Mouse (Mus musculus) forebrain, embryonic 16.5 days (tissue): Measurements from ENCODE around the gene Apol7a. TPM values are rescaled to one million over a fixed set of nuclear protein-coding genes. Genes with fewer than 3 reads are reported as not detected.

Experiments
- ATAC-seq: fragments of 200-750 bp; cut with Nextera tagmentation; 2 replicates; pipeline ENCODE4 v1.8.0; 2017; ENCODE audit warnings: mild to moderate bottlenecking, moderate library complexity
- H3K27ac ChIP-seq: fragments of 300-500 bp; sonication (generic); 2 replicates; pipeline ENCODE4 v1.5.1; 2014; ENCODE audit warnings: low read length, control low read depth
- H3K27me3 ChIP-seq: fragments of 300-500 bp; sonication (generic); replicated peaks from 2 replicates; pipeline ENCODE4 v1.6.1; 2014; ENCODE audit warnings: low read length; ENCODE audit not compliant: control insufficient read depth, insufficient read depth
- H3K36me3 ChIP-seq: fragments of 300-500 bp; sonication (generic); 2 replicates; pipeline ENCODE4 v1.6.1; 2014; ENCODE audit not compliant: control insufficient read depth, insufficient read depth
- H3K4me1 ChIP-seq: fragments of 300-500 bp; sonication (generic); replicated peaks from 2 replicates; pipeline ENCODE4 v1.6.1; 2014; ENCODE audit warnings: low read length; ENCODE audit not compliant: control insufficient read depth, insufficient read depth
- H3K4me2 ChIP-seq: fragments of 300-500 bp; sonication (generic); 2 replicates; pipeline ENCODE4 v1.6.1; 2014; ENCODE audit warnings: mild to moderate bottlenecking, low read length, control low read depth
- H3K4me3 ChIP-seq: fragments of 300-500 bp; sonication (generic); replicated peaks from 2 replicates; pipeline ENCODE4 v1.5.1; 2014; ENCODE audit warnings: mild to moderate bottlenecking, low read length, control low read depth
- H3K9ac ChIP-seq: fragments of 300-500 bp; sonication (generic); replicated peaks from 2 replicates; pipeline ENCODE4 v1.6.1; 2014; ENCODE audit warnings: low read depth, low read length, control low read depth
- H3K9me3 ChIP-seq: fragments of 300-500 bp; sonication (generic); 2 replicates; pipeline ENCODE4 v1.6.1; 2016; ENCODE audit warnings: low read length; ENCODE audit not compliant: control insufficient read depth
- WGBS: fragments of 180-500 bp; shearing (Covaris S2); extraction: QIAGEN DNeasy Blood & Tissue Kit; methylation state at CpG from one replicate; pipeline ENCODE4 v1.1.7; 2014; 5-methylcytosine and 5-hydroxymethylcytosine counted together
- polyA plus RNA-seq: library from polyadenylated mRNA; unstranded; fragments of >200 nt; fragmentation: Nextera tagmentation; extraction: Ambion mirVana; gene quantifications from 2 replicates; pipeline ENCODE4 v1.2.1, GENCODE M21; 2015

The Apol7a gene
- polyA plus RNA-seq, 1 experiment from 2014 or later: not detected

GRCm38 (mm10) chr15:77342962-77343526 is 55.9 kb downstream of the Apol7a start:
- no peaks in the 10 kb centered on the region for H3K27me3 ChIP-seq
- peak overlapping the region; percentile 13 for H3K4me3 ChIP-seq
- WGBS: 27% methylated on average over 18 of the region's 18 CpGs
- no peak overlapping the region for H3K27ac ChIP-seq
- H3K36me3 ChIP-seq: no peaks in the 10 kb centered on the region
- H3K4me1 ChIP-seq: peaks cover 13% of the 10 kb centered on the region
- peak overlapping the region; percentile 48 for H3K9ac ChIP-seq
- no peaks in the 10 kb centered on the region for H3K9me3 ChIP-seq
- ATAC-seq: peak; percentile 49
- peak overlapping the region; percentile 43 for H3K4me2 ChIP-seq

- peaks cover 13% of the 10 kb centered on the region for H3K4me1 ChIP-seq
- H3K4me3 ChIP-seq: no peak overlapping the region
- no peak for ATAC-seq
- no peak overlapping the region for H3K4me2 ChIP-seq
- no peaks in the 10 kb centered on the region for H3K36me3 ChIP-seq
- 91% methylated on average over 6 of the region's 6 CpGs for WGBS
- no peak overlapping the region for H3K9ac ChIP-seq
- H3K27ac ChIP-seq: no peak overlapping the region
- H3K27me3 ChIP-seq: no peaks in the 10 kb centered on the region
- H3K9me3 ChIP-seq: no peaks in the 10 kb centered on the region
These were observed 56.9 kb downstream of the Apol7a start for GRCm38 (mm10) chr15:77342005-77342404.

- Histone ChIP-seq H3K4me2 (no peak overlapping the region), H3K36me3 (no peaks in the 10 kb centered on the region), H3K9me3 (no peaks in the 10 kb centered on the region), H3K4me1 (peaks cover 22% of the 10 kb centered on the region), H3K27me3 (no peaks in the 10 kb centered on the region), H3K27ac (no peak overlapping the region), H3K9ac (no peak overlapping the region), H3K4me3 (no peak overlapping the region)
- no peak for ATAC-seq
These were observed 58.3 kb downstream of the Apol7a start for GRCm38 (mm10) chr15:77340581-77340980.

- no peak overlapping the region for H3K4me3 ChIP-seq
- peaks cover 22% of the 10 kb centered on the region for H3K4me1 ChIP-seq
- no peak overlapping the region for H3K27ac ChIP-seq
- H3K9me3 ChIP-seq: no peaks in the 10 kb centered on the region
- no peak overlapping the region for H3K4me2 ChIP-seq
- WGBS: 85% methylated on average over 8 of the region's 8 CpGs
- H3K9ac ChIP-seq: no peak overlapping the region
- H3K36me3 ChIP-seq: no peaks in the 10 kb centered on the region
- no peaks in the 10 kb centered on the region for H3K27me3 ChIP-seq
- no peak for ATAC-seq
These were observed 59.9 kb downstream of the Apol7a start for GRCm38 (mm10) chr15:77338924-77339429.

- Histone ChIP-seq H3K4me1 (peaks cover 16% of the 10 kb centered on the region), H3K4me3 (no peak overlapping the region), H3K27ac (no peak overlapping the region), H3K36me3 (no peaks in the 10 kb centered on the region), H3K9ac (no peak overlapping the region), H3K9me3 (no peaks in the 10 kb centered on the region), H3K27me3 (no peaks in the 10 kb centered on the region), H3K4me2 (no peak overlapping the region)
- 71% methylated on average over 7 of the region's 7 CpGs for WGBS
- no peak for ATAC-seq
These were observed 60.5 kb downstream of the Apol7a start for GRCm38 (mm10) chr15:77338451-77338850.

Other genes with a start within 250 kb of the Apol7a start
- gene Rbfox2, start 92.1 kb downstream of the Apol7a start, polyA plus RNA-seq: 212 and 226 TPM in 2 replicates
- gene Apol9a, start 12.0 kb upstream of the Apol7a start, polyA plus RNA-seq: 0.09 TPM in 1 of 2 replicates, not detected in the other
- not detected in 2 replicates for gene Apol7b, start 48.4 kb upstream of the Apol7a start, polyA plus RNA-seq
- gene Apol10a, start 77.9 kb upstream of the Apol7a start, polyA plus RNA-seq: not detected in 2 replicates
- not detected in 2 replicates for gene Apol11a, start 109.2 kb upstream of the Apol7a start, polyA plus RNA-seq
- not detected in 2 replicates for gene Apol7c, start 134.2 kb upstream of the Apol7a start, polyA plus RNA-seq
- not detected in 2 replicates for gene 1700025B11Rik, start 162.8 kb upstream of the Apol7a start, polyA plus RNA-seq
- not detected in 2 replicates for gene Apol10b, start 197.0 kb upstream of the Apol7a start, polyA plus RNA-seq
- gene Gm36245, start 200.1 kb upstream of the Apol7a start, polyA plus RNA-seq: not detected in 2 replicates
- gene Apol11b, start 244.2 kb upstream of the Apol7a start, polyA plus RNA-seq: not detected in 2 replicates